In genomic region chr6:41637393-41637792, GRCm38 (mm10) we compare ENCODE assay signal across 28 mouse cellular contexts. TPM values are rescaled to one million over a fixed set of nuclear protein-coding genes. Genes with fewer than 3 reads are reported as not detected.
A peak's percentile ranks its signal among the peaks of the same experiment; 100 is the strongest.
DNase-seq lines count a peak whose midpoint lies in the region; ATAC-seq lines count a peak whose summit lies in the region.
"Had no signal": no experiment of that assay in that cellular context is flagged by ENCODE, and none has a peak within 500 bp of the region (broad histone marks: within the 10 kb centered on the region; RNA-seq: fewer than 3 reads in every experiment).

No protein-coding gene starts in this region.

- H3K27ac ChIP-seq in hindbrain, embryonic 13.5 days: no peak overlapping the region
- H3K27ac ChIP-seq in hindbrain, embryonic 11.5 days (ENCODE audit: low read depth, low read length): no peak overlapping the region
- H3K27ac ChIP-seq in hindbrain, embryonic 14.5 days: no peak overlapping the region
- no peak overlapping the region for H3K27ac ChIP-seq in midbrain, embryonic 13.5 days
- no peak overlapping the region for H3K27ac ChIP-seq in liver, embryonic 11.5 days (ENCODE audit: low read depth, low read length)
- H3K27ac ChIP-seq in limb, embryonic 10.5 days: no peak overlapping the region
- H3K27ac ChIP-seq: embryonic facial prominence, embryonic 15.5 days; heart, adult 2 months; heart, embryonic 13.5 days; limb, embryonic 13.5 days; liver, embryonic 13.5 days had no signal

- no peak for DNase-seq in hindbrain, embryonic 11.5 days (ENCODE audit: low spot score)
- DNase-seq in hindbrain, embryonic 14.5 days (ENCODE audit: low spot score): peak; percentile 29
- DNase-seq in liver, embryonic 11.5 days (ENCODE audit: low spot score): no peak
- no peak for DNase-seq in right cerebral cortex, postnatal 36 days (ENCODE audit: low spot score in 2 of 2)
- no peak for DNase-seq in limb, embryonic 10.5 days (ENCODE audit: low spot score)
- DNase-seq: adrenal gland, postnatal 10 days; cerebellum, adult 8-10 months; cerebellum, postnatal 36 days; embryo, embryonic 11 days; gastrocnemius, postnatal 25 days; heart, adult 2 months; heart, postnatal 14 days; kidney, postnatal 25 days; layer of hippocampus, postnatal 36 days; liver, embryonic 13.5 days; lung, adult 2 months; lung, postnatal 14 days; right cerebral cortex, postnatal 4 days; thymus, postnatal 25 days had no signal

- no peaks in the 10 kb centered on the region for H3K9me3 ChIP-seq in hindbrain, embryonic 13.5 days
- no peaks in the 10 kb centered on the region for H3K9me3 ChIP-seq in hindbrain, embryonic 11.5 days (ENCODE audit: control insufficient read depth, low read length)
- no peaks in the 10 kb centered on the region for H3K9me3 ChIP-seq in hindbrain, embryonic 14.5 days (ENCODE audit: control insufficient read depth, low read length)
- H3K9me3 ChIP-seq in midbrain, embryonic 13.5 days: no peaks in the 10 kb centered on the region
- no peaks in the 10 kb centered on the region for H3K9me3 ChIP-seq in liver, embryonic 11.5 days (ENCODE audit: control insufficient read depth, low read length)
- H3K9me3 ChIP-seq in limb, embryonic 10.5 days (replicated peaks): no peaks in the 10 kb centered on the region
- H3K9me3 ChIP-seq: embryonic facial prominence, embryonic 15.5 days; heart, embryonic 13.5 days; limb, embryonic 13.5 days; liver, embryonic 13.5 days had no signal

- no peak overlapping the region for H3K4me2 ChIP-seq in hindbrain, embryonic 13.5 days
- H3K4me2 ChIP-seq in hindbrain, embryonic 11.5 days (replicated peaks; ENCODE audit: low read depth, low read length): no peak overlapping the region
- H3K4me2 ChIP-seq in hindbrain, embryonic 14.5 days (replicated peaks): no peak overlapping the region
- H3K4me2 ChIP-seq in midbrain, embryonic 13.5 days (replicated peaks): no peak overlapping the region
- no peak overlapping the region for H3K4me2 ChIP-seq in liver, embryonic 11.5 days
- H3K4me2 ChIP-seq: embryonic facial prominence, embryonic 15.5 days; heart, embryonic 13.5 days; limb, embryonic 13.5 days; liver, embryonic 13.5 days had no signal

- H3K9ac ChIP-seq in hindbrain, embryonic 13.5 days: no peak overlapping the region
- no peak overlapping the region for H3K9ac ChIP-seq in hindbrain, embryonic 11.5 days (ENCODE audit: low read depth, low read length)
- no peak overlapping the region for H3K9ac ChIP-seq in hindbrain, embryonic 14.5 days
- H3K9ac ChIP-seq in midbrain, embryonic 13.5 days (replicated peaks): no peak overlapping the region
- no peak overlapping the region for H3K9ac ChIP-seq in liver, embryonic 11.5 days (ENCODE audit: low read depth, low read length)
- H3K9ac ChIP-seq: embryonic facial prominence, embryonic 15.5 days; heart, embryonic 13.5 days; limb, embryonic 13.5 days; liver, embryonic 13.5 days had no signal

- no peak overlapping the region for H3K4me3 ChIP-seq in hindbrain, embryonic 13.5 days
- no peak overlapping the region for H3K4me3 ChIP-seq in hindbrain, embryonic 11.5 days (ENCODE audit: low read depth, low read length)
- no peak overlapping the region for H3K4me3 ChIP-seq in hindbrain, embryonic 14.5 days (replicated peaks; ENCODE audit: low read length)
- H3K4me3 ChIP-seq in midbrain, embryonic 13.5 days (replicated peaks): no peak overlapping the region
- H3K4me3 ChIP-seq in liver, embryonic 11.5 days (ENCODE audit: low read depth, low read length): no peak overlapping the region
- H3K4me3 ChIP-seq in limb, embryonic 10.5 days: no peak overlapping the region
- H3K4me3 ChIP-seq: embryonic facial prominence, embryonic 15.5 days; heart, adult 2 months; heart, embryonic 13.5 days; limb, embryonic 13.5 days; liver, embryonic 13.5 days had no signal

- H3K4me1 ChIP-seq in hindbrain, embryonic 13.5 days (replicated peaks): no peaks in the 10 kb centered on the region
- no peaks in the 10 kb centered on the region for H3K4me1 ChIP-seq in hindbrain, embryonic 11.5 days (replicated peaks; ENCODE audit: control insufficient read depth, insufficient read depth, low read length)
- H3K4me1 ChIP-seq in hindbrain, embryonic 14.5 days (replicated peaks; ENCODE audit: control insufficient read depth, insufficient read depth, low read length): no peaks in the 10 kb centered on the region
- H3K4me1 ChIP-seq in midbrain, embryonic 13.5 days (replicated peaks): no peaks in the 10 kb centered on the region
- 0 out of 2 replicates have a peak, but pooled peaks cover 2% of the 10 kb centered on the region for H3K4me1 ChIP-seq in liver, embryonic 11.5 days (replicated peaks; ENCODE audit: control insufficient read depth, insufficient read depth, low read length)
- H3K4me1 ChIP-seq in limb, embryonic 10.5 days: no peaks in the 10 kb centered on the region
- H3K4me1 ChIP-seq: heart, embryonic 13.5 days; limb, embryonic 13.5 days; liver, embryonic 13.5 days had no signal

- 27% methylated on average over 1 of the region's 1 CpGs for WGBS in hindbrain, embryonic 13.5 days
- 17% methylated on average over 1 of the region's 1 CpGs for WGBS in hindbrain, embryonic 11.5 days
- WGBS in hindbrain, embryonic 14.5 days: 14% methylated on average over 1 of the region's 1 CpGs
- WGBS in midbrain, embryonic 13.5 days: 40% methylated on average over 1 of the region's 1 CpGs
- WGBS in liver, embryonic 11.5 days: 38% methylated on average over 1 of the region's 1 CpGs
- 27% methylated on average over 1 of the region's 1 CpGs for WGBS in limb, embryonic 10.5 days

- ATAC-seq in hindbrain, embryonic 13.5 days (ENCODE audit: low FRiP score): peak; percentile 49
- ATAC-seq in hindbrain, embryonic 11.5 days (ENCODE audit: low FRiP score): no peak
- ATAC-seq in hindbrain, embryonic 14.5 days (ENCODE audit: low FRiP score): no peak
- peak; percentile 61 for ATAC-seq in midbrain, embryonic 13.5 days
- ATAC-seq in liver, embryonic 11.5 days (replicated peaks; ENCODE audit: low FRiP score): no peak
- ATAC-seq: intestine, postnatal 0 days had no signal

- H3K36me3 ChIP-seq in hindbrain, embryonic 13.5 days: no peaks in the 10 kb centered on the region
- H3K36me3 ChIP-seq in hindbrain, embryonic 11.5 days (ENCODE audit: control insufficient read depth, insufficient read depth, low read length): no peaks in the 10 kb centered on the region
- H3K36me3 ChIP-seq in hindbrain, embryonic 14.5 days (replicated peaks; ENCODE audit: control insufficient read depth, insufficient read depth): no peaks in the 10 kb centered on the region
- H3K36me3 ChIP-seq in midbrain, embryonic 13.5 days: no peaks in the 10 kb centered on the region
- H3K36me3 ChIP-seq in liver, embryonic 11.5 days (ENCODE audit: control insufficient read depth, insufficient read depth, low read length): no peaks in the 10 kb centered on the region
- no peaks in the 10 kb centered on the region for H3K36me3 ChIP-seq in limb, embryonic 10.5 days
- H3K36me3 ChIP-seq: embryonic facial prominence, embryonic 15.5 days; heart, embryonic 13.5 days; limb, embryonic 13.5 days; liver, embryonic 13.5 days had no signal

- H3K27me3 ChIP-seq in hindbrain, embryonic 13.5 days: no peaks in the 10 kb centered on the region
- no peaks in the 10 kb centered on the region for H3K27me3 ChIP-seq in hindbrain, embryonic 11.5 days (ENCODE audit: control insufficient read depth, insufficient read depth, low read length)
- H3K27me3 ChIP-seq in hindbrain, embryonic 14.5 days (ENCODE audit: control insufficient read depth, insufficient read depth, low read length): no peaks in the 10 kb centered on the region
- no peaks in the 10 kb centered on the region for H3K27me3 ChIP-seq in midbrain, embryonic 13.5 days
- no peaks in the 10 kb centered on the region for H3K27me3 ChIP-seq in liver, embryonic 11.5 days (replicated peaks; ENCODE audit: control insufficient read depth, insufficient read depth, low read length)
- no peaks in the 10 kb centered on the region for H3K27me3 ChIP-seq in limb, embryonic 10.5 days (ENCODE audit: low read depth, poor library complexity, severe bottlenecking)
- H3K27me3 ChIP-seq: embryonic facial prominence, embryonic 15.5 days; heart, embryonic 13.5 days; limb, embryonic 13.5 days; liver, embryonic 13.5 days had no signal

RNA-seq across cellular contexts. Expression of gene Trpv6, which starts 1.2 kb away (rescaled TPM):
- polyA plus RNA-seq in hindbrain, embryonic 13.5 days (2015; fragmentation: Nextera tagmentation; extraction: Ambion mirVana): 0.70 and 0.87 TPM in 2 replicates
- polyA plus RNA-seq in hindbrain, embryonic 11.5 days (2014; fragmentation: Nextera tagmentation; extraction: Ambion mirVana): 0.34 and 0.43 TPM in 2 replicates
- polyA plus RNA-seq in hindbrain, embryonic 14.5 days (2014; fragmentation: Nextera tagmentation; extraction: Ambion mirVana): 0.92 and 1.4 TPM in 2 replicates
- polyA plus RNA-seq in midbrain, embryonic 13.5 days (2015; fragmentation: Nextera tagmentation; extraction: Ambion mirVana): 0.67 and 0.90 TPM in 2 replicates
- 0.07 and 0.27 TPM in 2 replicates for polyA plus RNA-seq in liver, embryonic 11.5 days (2014; fragmentation: Nextera tagmentation; extraction: Ambion mirVana)
- 0.21 and 0.31 TPM in 2 replicates for polyA plus RNA-seq in limb, embryonic 10.5 days (2016; fragmentation: Nextera tagmentation; extraction: Ambion mirVana)
- polyA plus RNA-seq: heart, adult 2 months had no signal

RNA-seq across cellular contexts. Expression of gene Ephb6, which starts 32.1 kb away (rescaled TPM):
- 28.3 and 29.5 TPM in 2 replicates for polyA plus RNA-seq in hindbrain, embryonic 13.5 days (2015; fragmentation: Nextera tagmentation; extraction: Ambion mirVana)
- polyA plus RNA-seq in hindbrain, embryonic 11.5 days (2014; fragmentation: Nextera tagmentation; extraction: Ambion mirVana): 8.8 and 8.9 TPM in 2 replicates
- 33.5 and 41.7 TPM in 2 replicates for polyA plus RNA-seq in hindbrain, embryonic 14.5 days (2014; fragmentation: Nextera tagmentation; extraction: Ambion mirVana)
- polyA plus RNA-seq in midbrain, embryonic 13.5 days (2015; fragmentation: Nextera tagmentation; extraction: Ambion mirVana): 26.6 and 31.2 TPM in 2 replicates
- 5.7 and 6.3 TPM in 2 replicates for polyA plus RNA-seq in liver, embryonic 11.5 days (2014; fragmentation: Nextera tagmentation; extraction: Ambion mirVana)
- 15.1 and 19.1 TPM in 2 replicates for polyA plus RNA-seq in limb, embryonic 10.5 days (2016; fragmentation: Nextera tagmentation; extraction: Ambion mirVana)

RNA-seq across cellular contexts. Expression of gene Trpv5, which starts 43.2 kb away (rescaled TPM):
- not detected in 2 replicates for polyA plus RNA-seq in hindbrain, embryonic 13.5 days (2015; fragmentation: Nextera tagmentation; extraction: Ambion mirVana)
- not detected in 2 replicates for polyA plus RNA-seq in hindbrain, embryonic 11.5 days (2014; fragmentation: Nextera tagmentation; extraction: Ambion mirVana)
- polyA plus RNA-seq in hindbrain, embryonic 14.5 days (2014; fragmentation: Nextera tagmentation; extraction: Ambion mirVana): not detected in 2 replicates
- polyA plus RNA-seq in midbrain, embryonic 13.5 days (2015; fragmentation: Nextera tagmentation; extraction: Ambion mirVana): not detected in 2 replicates
- 0.07 TPM in 1 of 2 replicates, not detected in the other for polyA plus RNA-seq in liver, embryonic 11.5 days (2014; fragmentation: Nextera tagmentation; extraction: Ambion mirVana)
- not detected in 2 replicates for polyA plus RNA-seq in limb, embryonic 10.5 days (2016; fragmentation: Nextera tagmentation; extraction: Ambion mirVana)
- polyA plus RNA-seq: embryonic facial prominence, embryonic 15.5 days; heart, adult 2 months; heart, embryonic 13.5 days; limb, embryonic 13.5 days; liver, embryonic 13.5 days; lung, adult 2 months; neural tube, embryonic 11.5 days; stomach, embryonic 14.5 days had no signal

RNA-seq across cellular contexts. Expression of gene Llcfc1, which starts 46.8 kb away (rescaled TPM):
- not detected in 2 replicates for polyA plus RNA-seq in hindbrain, embryonic 13.5 days (2015; fragmentation: Nextera tagmentation; extraction: Ambion mirVana)
- not detected in 2 replicates for polyA plus RNA-seq in hindbrain, embryonic 11.5 days (2014; fragmentation: Nextera tagmentation; extraction: Ambion mirVana)
- not detected in 2 replicates for polyA plus RNA-seq in hindbrain, embryonic 14.5 days (2014; fragmentation: Nextera tagmentation; extraction: Ambion mirVana)
- not detected in 2 replicates for polyA plus RNA-seq in midbrain, embryonic 13.5 days (2015; fragmentation: Nextera tagmentation; extraction: Ambion mirVana)
- polyA plus RNA-seq in liver, embryonic 11.5 days (2014; fragmentation: Nextera tagmentation; extraction: Ambion mirVana): not detected in 2 replicates
- polyA plus RNA-seq in limb, embryonic 10.5 days (2016; fragmentation: Nextera tagmentation; extraction: Ambion mirVana): not detected in 2 replicates
- polyA plus RNA-seq: embryonic facial prominence, embryonic 15.5 days; heart, embryonic 13.5 days; kidney, embryonic 14.5 days; limb, embryonic 13.5 days; liver, embryonic 13.5 days; lung, adult 2 months; neural tube, embryonic 11.5 days had no signal

Comparison
In these comparisons a context has a peak if more than half of its experiments do, and no peak if none do; other contexts are left out.
1. ATAC-seq: peak in hindbrain, embryonic 13.5 days (single experiment) and midbrain, embryonic 13.5 days (single experiment); none in hindbrain, embryonic 11.5 days (single experiment), hindbrain, embryonic 14.5 days (single experiment) and liver, embryonic 11.5 days (single experiment).